Mouse (Mus musculus): ENCODE results near the gene Sorcs3. TPM values are rescaled to one million over a fixed set of nuclear protein-coding genes. Genes with fewer than 3 reads are reported as not detected.

Gene Sorcs3
- polyA plus RNA-seq, 2 experiments from 2014 or later = not detected

GRCm38 (mm10) chr19:48544294-48544693 lies 338.5 kb downstream of the Sorcs3 start:
- no peak for ATAC-seq

GRCm38 (mm10) chr19:48545421-48546132 lies 339.8 kb downstream of the Sorcs3 start:
- no peak for ATAC-seq

GRCm38 (mm10) chr19:48546133-48546448 lies 340.3 kb downstream of the Sorcs3 start:
- no peak for ATAC-seq

GRCm38 (mm10) chr19:48548143-48548881 lies 342.5 kb downstream of the Sorcs3 start:
- ATAC-seq = no peak

GRCm38 (mm10) chr19:48559432-48559831 lies 353.6 kb downstream of the Sorcs3 start:
- no peak for ATAC-seq

GRCm38 (mm10) chr19:48575736-48576135 lies 369.9 kb downstream of the Sorcs3 start:
- ATAC-seq = no peak

- no peak for ATAC-seq
These were observed 371.3 kb downstream of the Sorcs3 start for GRCm38 (mm10) chr19:48577169-48577568.

- no peak for ATAC-seq
These were observed 379.2 kb downstream of the Sorcs3 start for GRCm38 (mm10) chr19:48584938-48585560.

GRCm38 (mm10) chr19:48616951-48617350 lies 411.1 kb downstream of the Sorcs3 start:
- ATAC-seq = no peak

GRCm38 (mm10) chr19:48630671-48631327 lies 425.0 kb downstream of the Sorcs3 start:
- ATAC-seq = no peak

GRCm38 (mm10) chr19:48642566-48642965 lies 436.7 kb downstream of the Sorcs3 start:
- ATAC-seq = no peak

- no peak for ATAC-seq
These were observed 444.1 kb downstream of the Sorcs3 start for GRCm38 (mm10) chr19:48649941-48650340.

GRCm38 (mm10) chr19:48651617-48652016 lies 445.8 kb downstream of the Sorcs3 start:
- ATAC-seq = no peak

GRCm38 (mm10) chr19:48660201-48660600 lies 454.4 kb downstream of the Sorcs3 start:
- ATAC-seq = no peak

GRCm38 (mm10) chr19:48679896-48680295 lies 474.1 kb downstream of the Sorcs3 start:
- ATAC-seq = no peak

- ATAC-seq = no peak
These were observed 476.7 kb downstream of the Sorcs3 start for GRCm38 (mm10) chr19:48682485-48682884.

GRCm38 (mm10) chr19:48686369-48686768 lies 480.5 kb downstream of the Sorcs3 start:
- ATAC-seq = no peak

- no peak for ATAC-seq
These were observed 494.4 kb downstream of the Sorcs3 start for GRCm38 (mm10) chr19:48700111-48700658.

- ATAC-seq = no peak
These were observed 497.9 kb downstream of the Sorcs3 start for GRCm38 (mm10) chr19:48703763-48704162.

GRCm38 (mm10) chr19:48706267-48706923 lies 500.6 kb downstream of the Sorcs3 start:
- no peak for ATAC-seq

- no peak for ATAC-seq
These were observed 501.1 kb downstream of the Sorcs3 start for GRCm38 (mm10) chr19:48706924-48707320.

- ATAC-seq = no peak
These were observed 520.1 kb downstream of the Sorcs3 start for GRCm38 (mm10) chr19:48725851-48726419.
